Mouse (Mus musculus) right cerebral cortex, postnatal 14 days (tissue): ENCODE data around the gene Serinc5.

Experiments
- DNase-seq: peaks from one replicate; pipeline ENCODE4 v3.0.0; 2022

Serinc5 gene

DNA sequence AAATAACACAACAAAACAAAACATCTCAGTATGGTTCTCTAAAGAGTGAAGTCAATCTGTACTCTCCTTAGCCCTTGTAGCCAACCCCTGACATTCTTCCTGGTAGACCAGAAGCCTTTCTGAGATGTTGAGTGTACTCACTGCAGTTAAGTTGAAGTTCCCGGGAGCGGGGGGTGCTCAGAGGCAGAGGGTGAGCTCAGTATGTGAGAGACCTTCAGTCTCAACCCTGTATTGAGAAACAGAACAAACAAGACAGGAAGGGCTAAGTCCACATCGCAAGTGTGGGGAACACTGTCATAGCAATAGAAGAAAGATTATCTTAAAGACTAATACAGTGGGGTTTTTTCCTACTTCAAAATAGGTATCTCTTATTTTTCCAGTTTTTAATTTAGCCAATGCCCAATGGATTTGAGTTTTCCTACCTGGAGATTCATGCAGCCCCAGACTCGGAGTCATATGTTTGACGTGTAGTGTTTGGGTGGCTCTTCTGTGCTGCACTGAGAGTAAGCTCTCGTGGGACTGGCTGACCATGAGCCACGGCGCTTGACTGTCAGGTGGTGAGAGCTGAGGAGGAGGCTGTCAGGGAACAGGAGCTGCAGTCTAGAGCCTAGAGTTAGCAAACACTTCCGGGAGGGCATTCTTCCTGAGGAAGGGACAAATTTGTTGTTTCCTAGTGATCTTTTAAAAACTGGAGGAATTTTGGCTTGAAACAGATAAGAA is 95.6 kb downstream of the Serinc5 start:
- DNase-seq, result no peak

DNA sequence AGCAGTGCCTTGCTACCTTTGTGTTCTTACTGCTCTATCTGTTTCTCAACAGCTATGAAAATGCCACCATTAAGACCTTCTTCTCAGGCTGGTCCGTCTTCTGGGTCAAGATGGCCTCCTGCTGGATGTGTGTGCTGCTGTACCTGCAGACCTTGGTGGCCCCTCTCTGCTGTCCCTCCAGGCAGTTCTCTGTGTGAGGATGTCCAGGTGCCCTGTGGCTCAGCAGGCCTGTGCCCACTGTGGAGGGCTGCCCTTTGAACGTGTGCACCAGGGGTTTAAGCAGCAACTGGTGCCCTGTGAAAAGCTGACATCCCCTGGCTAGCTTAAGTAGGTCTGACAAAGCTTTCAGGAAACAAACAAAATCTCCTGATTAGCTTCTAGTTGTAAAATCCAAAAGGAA is 97.0 kb downstream of the Serinc5 start:
- no peak for DNase-seq

GRCm38 (mm10) chr13:92708466-92708865 is 97.6 kb downstream of the Serinc5 start:
- no peak for DNase-seq

- DNase-seq, result no peak
Observed at GRCm38 (mm10) chr13:92709535-92709934, 98.6 kb downstream of the Serinc5 start.

- no peak for DNase-seq
Observed at GRCm38 (mm10) chr13:92710361-92710760, 99.5 kb downstream of the Serinc5 start.

DNA sequence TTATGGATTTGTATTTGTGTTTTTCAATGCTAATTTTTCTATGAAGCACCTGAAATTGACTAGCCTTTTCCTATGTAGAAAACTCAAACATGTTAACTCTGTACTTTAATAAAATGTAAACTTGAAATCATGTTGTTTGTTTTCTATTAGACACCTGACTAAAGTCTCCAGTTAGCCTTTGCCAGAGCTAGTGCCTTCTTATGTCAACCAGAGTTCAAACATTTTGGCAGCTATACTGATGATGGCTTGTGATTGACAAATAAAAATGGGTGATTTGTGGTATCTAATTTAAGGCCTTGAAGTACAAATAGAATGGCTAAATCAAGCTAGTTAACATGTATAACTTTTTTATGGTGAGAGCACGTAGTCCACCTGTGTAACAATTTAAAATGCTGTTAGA is 100.9 kb downstream of the Serinc5 start:
- DNase-seq, result no peak

DNA sequence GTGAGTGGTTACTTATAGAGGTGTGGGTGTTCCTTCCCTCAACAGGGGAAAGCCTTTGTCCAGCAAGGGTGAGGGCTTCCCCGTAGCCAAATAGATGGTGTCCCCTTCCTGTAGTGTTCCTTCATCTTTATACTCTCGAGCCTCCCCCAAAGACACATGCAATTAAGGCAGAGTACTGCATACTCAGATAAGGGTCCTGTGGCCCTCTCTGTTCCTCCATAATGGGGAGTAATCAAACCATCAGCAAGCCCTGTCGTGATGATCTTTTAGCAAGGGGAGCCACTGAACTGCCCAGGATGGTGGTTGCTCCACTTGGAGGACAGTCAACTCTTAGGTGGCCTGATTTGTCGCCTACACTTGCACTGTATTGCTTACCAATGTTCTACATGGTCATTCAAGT is 101.7 kb downstream of the Serinc5 start:
- no peak for DNase-seq

DNA sequence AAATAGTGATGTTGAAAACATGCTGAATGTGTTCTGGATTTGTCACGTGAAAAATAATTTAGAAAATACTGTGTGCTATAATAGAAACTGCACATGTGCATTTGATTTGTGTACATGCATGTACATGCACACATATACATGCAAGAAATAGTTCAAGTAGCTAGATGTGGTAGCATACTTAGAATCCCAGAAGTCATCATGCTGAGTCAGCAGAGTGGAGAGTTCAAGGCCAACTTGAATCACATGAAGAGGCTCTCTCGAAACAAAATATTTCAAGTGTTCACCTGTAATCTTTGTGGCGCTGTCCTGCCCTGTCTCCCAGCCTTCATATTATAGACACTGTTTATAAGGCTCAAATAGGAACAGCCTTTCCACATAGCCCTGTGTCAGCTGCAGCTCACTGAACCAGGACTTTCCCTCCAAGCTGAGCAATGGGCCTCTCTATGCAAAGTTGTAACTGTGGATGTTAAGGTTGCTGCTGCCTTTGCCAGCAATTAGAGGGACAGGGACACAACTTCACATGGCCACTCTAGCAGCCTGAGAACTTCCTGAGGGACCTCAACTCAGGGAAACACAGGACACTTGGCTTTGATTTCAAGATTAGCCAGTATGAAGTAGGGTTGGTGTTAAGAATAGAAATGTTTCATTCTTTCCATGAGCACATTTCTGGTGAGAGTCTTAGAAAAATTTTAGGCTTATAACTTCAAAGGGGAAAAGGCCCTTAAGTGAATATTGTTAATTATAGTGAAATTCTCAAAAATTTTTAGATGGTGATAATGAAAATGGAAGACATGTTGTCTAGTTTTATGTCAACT is 107.2 kb downstream of the Serinc5 start:
- no peak for DNase-seq

GRCm38 (mm10) chr13:92721006-92721405 is 110.1 kb downstream of the Serinc5 start:
- no peak for DNase-seq

DNA sequence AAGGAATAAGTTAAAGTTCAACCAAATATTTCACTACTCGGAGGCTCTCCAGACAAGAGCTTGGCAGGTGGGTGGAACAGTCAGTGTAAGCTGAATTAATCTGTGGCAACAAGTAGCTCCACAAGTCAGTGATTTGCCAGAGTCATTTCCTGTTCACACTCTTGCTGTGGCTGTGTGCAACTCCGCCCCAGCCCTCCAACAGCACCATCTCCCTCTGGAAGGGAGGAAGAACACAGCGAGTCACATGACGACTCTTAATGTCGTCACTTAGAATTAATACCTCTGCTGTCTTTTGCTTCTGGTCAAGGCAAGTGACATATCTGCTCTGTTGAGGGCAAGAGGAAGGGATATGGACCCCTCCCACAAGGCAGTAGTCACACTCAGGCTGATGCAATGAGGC is 111.5 kb downstream of the Serinc5 start:
- DNase-seq, result no peak

- no peak for DNase-seq
Observed at GRCm38 (mm10) chr13:92729811-92730210, 118.9 kb downstream of the Serinc5 start.

- DNase-seq, result no peak
Observed at GRCm38 (mm10) chr13:92731811-92732210, 120.9 kb downstream of the Serinc5 start.

- DNase-seq, result no peak
Observed at GRCm38 (mm10) chr13:92732836-92733235, 121.9 kb downstream of the Serinc5 start.

DNA sequence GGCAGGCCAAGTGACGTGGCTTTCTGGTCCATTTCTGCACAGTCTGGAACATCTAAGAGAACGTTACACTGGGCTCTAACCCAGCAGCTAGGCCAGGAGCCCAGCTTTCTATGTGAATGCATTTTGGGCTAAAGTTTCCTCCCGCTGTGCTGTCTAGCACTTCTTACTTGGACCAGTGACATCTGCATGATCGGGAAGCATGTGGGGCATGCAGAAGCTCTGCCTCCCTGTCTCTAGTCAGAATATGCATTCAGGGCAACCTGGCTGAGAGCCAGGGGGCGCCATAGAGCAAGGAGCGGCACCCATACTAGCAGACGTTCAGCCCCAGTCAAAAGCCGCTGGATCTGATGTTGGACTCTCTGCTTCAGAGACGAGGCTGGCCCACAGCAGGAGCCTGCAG is 122.4 kb downstream of the Serinc5 start:
- peak; percentile 62 for DNase-seq

DNA sequence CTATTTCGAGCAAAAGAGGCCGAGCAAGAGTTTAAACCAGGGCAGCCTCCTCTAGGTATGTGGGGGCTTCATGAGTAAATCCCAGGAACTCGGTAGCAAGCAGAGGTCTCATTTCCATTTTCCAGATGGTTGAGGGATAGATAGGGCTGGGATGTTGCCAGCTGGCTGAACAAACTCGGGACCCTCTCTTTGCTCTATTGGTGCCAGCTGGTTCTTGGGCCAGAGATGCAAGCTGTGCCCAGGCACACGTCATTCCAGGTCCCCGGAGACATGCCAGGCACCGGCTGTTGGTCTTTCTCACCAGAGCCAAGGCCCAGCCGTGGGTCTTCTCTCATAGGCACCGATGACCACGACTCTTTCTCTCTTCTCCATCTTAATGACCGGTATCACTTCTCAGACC is 122.8 kb downstream of the Serinc5 start:
- no peak for DNase-seq

- DNase-seq, result no peak
Observed at GRCm38 (mm10) chr13:92735693-92736092, 124.8 kb downstream of the Serinc5 start.

- no peak for DNase-seq
Observed at GRCm38 (mm10) chr13:92736516-92737300, 125.8 kb downstream of the Serinc5 start.

GRCm38 (mm10) chr13:92738821-92739220 is 127.9 kb downstream of the Serinc5 start:
- no peak for DNase-seq

- no peak for DNase-seq
Observed at GRCm38 (mm10) chr13:92739858-92740257, 129.0 kb downstream of the Serinc5 start.

- DNase-seq, result no peak
Observed at GRCm38 (mm10) chr13:92740671-92741270, 129.9 kb downstream of the Serinc5 start.

GRCm38 (mm10) chr13:92742886-92743285 is 132.0 kb downstream of the Serinc5 start:
- DNase-seq, result no peak

- DNase-seq, result no peak
Observed at GRCm38 (mm10) chr13:92743337-92743736, 132.4 kb downstream of the Serinc5 start.

DNA sequence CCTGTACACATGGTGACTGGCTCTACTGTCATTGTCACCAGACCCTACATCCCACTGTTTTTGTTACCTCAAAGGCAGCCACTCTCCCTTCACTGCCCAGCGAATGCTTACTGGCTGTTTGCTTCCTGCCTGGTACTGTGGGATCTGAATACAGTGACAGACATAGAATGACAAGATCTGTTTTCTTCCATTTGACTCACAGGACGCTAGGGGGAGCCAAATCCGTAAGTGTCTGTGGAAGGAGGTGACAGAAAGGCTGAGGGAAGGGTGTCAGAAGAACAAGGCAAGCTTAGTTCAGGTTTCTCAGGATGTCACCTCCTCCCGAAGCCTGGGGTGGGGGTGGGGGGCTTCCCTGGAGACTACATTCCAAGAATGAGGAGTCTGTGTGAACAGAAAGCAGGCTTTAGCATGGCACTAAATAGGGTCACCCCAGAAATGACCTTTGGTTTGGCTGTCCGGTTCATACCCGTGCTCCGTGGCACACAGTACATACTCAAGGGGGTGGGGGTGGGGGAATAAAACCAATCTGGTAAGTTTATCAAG is 140.2 kb downstream of the Serinc5 start:
- peak; percentile 76 for DNase-seq
